Mouse (Mus musculus): ENCODE measurements around the gene Gm16253.

- TF ChIP-seq CTCF (IDR thresholded peaks at IDR 0.05; ENCODE audit: borderline replicate concordance, extremely low read depth, insufficient read depth, insufficient read length) (no peak), POLR2A (IDR thresholded peaks at IDR 0.05; ENCODE audit: borderline replicate concordance, extremely low read depth, insufficient read depth, insufficient read length, poor library complexity, severe bottlenecking) (no peak)
Measured at GRCm38 (mm10) chr3:96534300-96534699, 42.5 kb upstream of the Gm16253 start.

Measured in brain, embryonic 14.5 days (tissue).